Mouse (Mus musculus) kidney, adult 9 months (tissue): Measurements from ENCODE around the gene Gm10972.
"Not testable (repeated sequence)": the region's sequence is repeated elsewhere in the genome, so short reads cannot be mapped to it uniquely, and the experiment has no call there.

Experiments
- DNase-seq: peaks from one replicate; pipeline ENCODE4 v3.0.0; 2022

Gene Gm10972

DNA sequence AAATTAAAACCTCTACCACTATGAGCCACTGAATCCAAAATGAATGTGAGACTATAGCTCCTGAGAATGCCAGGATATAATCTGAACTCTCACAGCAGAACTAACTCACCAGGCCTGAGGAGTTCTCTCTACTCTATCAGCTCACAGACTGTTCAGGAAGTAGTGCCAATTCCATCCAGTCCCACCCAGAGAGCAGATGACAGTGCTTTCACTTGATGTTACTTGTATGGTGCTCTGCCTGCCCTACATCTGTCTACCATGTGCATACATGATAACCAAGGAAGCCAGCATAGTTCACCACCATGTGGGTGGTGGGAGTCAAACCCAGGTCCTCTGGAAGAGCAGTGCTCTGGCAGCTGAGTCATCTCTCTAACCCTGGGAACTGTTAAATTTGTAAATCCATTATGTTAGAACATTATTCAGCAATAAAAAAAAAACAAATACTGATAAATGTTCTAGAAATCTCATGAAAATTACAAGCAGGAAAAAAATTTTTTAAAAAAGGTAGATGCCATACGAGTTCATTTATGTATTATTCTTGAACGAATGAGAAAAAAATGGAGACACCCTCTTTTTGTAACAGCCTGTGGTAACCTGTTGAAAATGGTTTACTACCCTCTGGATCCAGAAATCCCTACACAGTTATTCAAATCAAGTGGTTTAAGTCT, at the start of gene Gm10972:
Gene Gm10972 (plus strand): TSS at position 618 of the 668 bp plus-strand sequence.
- not testable (repeated sequence) for DNase-seq

DNA sequence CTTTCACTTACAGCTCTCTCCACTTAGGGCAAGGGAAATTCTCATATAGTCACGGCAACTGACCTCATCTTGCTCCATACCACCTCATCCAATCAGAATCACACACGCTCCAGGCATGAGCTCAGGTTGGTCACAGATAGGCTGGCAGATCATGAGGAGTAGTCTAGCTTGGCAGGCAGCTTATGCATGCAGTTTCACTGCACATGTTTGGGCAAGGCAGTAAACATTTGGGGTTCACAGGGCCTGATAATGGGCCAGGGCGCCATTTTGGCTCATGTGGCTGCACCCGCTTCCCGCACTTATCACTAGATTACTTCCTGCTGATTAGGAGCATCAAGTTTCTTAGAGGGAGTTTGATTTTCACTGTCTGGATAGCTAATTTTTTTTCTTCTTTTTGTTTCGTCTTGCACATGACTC, 47.0 kb upstream of the Gm10972 start:
- DNase-seq: no peak

DNA sequence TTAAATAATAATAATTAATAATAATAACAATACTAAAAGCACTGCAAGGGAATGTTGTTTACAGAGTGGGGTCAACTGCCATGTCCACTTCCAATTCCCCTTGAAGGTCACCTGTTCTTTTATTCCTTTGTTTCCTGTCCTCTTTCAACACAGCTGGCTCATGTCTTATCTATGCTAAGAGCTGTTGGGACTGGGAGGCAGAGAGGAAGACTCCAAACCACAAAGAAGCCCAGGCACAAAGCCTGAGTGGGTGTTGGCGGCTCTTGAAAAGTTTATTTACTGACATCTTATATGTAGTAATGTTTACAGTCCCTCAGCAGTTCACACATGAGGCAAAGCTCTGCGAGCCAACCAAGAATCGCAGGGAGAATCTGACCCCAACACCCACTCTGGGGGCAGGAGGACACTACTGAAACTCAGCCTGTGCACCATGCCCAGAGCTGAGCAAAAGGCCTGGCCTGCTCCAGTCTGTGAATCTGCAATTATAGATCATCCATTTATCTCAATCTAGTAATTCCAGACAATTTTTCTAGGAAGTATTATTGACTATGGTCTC, 45.6 kb upstream of the Gm10972 start:
- no peak for DNase-seq

DNA sequence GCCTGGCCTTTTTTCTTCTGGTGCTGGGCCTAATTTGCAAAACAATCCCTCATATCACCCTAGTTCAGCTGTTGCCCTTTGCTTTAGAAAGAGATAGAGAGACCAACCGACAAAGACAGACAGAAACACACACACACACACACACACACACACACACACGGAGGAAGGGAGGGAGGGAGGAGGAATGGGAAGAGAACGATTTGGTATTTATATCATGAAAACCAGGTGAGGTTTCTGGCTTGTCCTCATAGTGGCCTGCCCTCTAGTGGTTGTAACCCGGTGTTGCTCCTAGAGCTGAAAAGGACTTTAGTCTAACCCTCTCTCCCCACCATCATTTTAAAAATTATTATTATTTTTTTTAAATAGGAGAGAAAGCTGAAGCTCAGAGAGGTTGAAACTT, 41.0 kb upstream of the Gm10972 start:
- DNase-seq: peak; percentile 73

DNA sequence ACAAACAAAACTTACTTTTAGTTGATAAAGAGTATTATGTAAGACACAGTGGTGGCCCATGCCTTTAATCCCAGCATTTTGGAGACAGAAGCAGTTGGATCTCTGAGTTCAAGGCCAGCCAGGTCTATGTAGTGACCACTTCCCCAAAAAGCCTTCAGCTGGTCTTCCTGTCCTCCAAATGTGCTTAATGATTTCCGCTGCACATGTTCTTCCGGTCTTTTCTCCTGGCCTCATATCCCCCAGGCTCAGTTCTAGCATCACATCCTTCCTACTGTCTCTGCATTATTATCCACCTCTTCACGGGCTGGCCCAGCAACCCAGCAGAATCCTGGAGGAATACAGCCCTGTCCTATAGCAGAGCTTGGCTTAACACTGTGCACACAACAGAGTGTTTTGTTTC, 33.3 kb upstream of the Gm10972 start:
- no peak for DNase-seq

DNA sequence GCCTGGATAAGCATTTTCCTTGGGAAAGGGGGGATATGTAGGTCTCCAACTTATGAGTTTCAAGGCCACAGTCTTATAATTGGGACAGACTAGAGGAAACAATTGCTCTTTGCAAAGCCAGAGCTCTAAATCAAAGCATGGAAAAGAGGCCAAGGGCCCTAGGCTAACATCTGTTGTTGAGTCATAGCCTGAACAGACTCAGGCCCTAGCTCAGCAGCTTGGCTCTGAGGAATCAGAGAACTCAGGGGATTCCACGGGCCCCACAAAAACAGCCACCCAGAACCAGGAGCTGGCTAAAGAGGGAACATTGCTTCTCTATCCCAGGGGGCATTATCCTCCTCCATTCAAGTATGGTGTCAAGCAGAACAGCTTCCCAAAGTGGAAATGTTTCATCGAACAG, 32.3 kb upstream of the Gm10972 start:
- no peak for DNase-seq

DNA sequence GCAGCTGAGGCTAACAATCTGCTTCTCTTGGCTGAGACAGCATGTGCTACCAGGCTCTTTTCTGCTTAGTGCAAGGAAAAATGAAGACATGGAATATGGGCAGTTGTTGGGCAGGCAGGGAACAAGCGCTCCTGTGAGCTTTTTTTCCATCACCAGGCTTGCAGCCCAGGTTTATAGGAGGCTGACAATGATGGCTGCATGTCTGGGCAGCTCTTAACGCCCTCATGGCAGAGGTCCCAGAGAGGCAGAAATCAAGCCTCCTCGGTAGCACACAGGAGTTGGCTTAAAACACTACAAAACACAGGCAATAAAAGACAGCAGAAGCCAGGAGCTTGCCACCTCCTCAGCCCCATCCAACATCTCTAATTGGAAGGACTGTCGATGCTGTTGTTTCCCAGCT, 31.6 kb upstream of the Gm10972 start:
- no peak for DNase-seq

DNA sequence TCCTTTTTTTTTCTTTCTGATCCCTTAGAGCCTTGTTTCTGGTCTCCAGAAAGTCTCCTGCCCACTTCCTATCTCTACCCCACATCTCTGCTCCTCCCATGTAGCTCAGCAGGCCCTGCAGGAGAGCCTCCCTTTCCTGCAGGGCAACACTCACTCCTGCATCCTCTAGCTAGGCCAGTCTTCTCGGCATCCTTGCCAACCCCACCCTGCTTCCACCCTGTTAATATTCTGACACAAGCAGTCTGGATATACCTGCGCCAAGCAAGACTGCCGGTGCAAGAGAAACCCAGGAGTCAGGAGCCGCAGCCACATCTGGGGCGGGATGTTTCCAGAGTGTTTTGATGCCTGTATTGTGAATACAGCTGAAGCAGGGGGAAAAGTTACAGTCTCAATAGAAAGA, 31.1 kb upstream of the Gm10972 start:
- no peak for DNase-seq

DNA sequence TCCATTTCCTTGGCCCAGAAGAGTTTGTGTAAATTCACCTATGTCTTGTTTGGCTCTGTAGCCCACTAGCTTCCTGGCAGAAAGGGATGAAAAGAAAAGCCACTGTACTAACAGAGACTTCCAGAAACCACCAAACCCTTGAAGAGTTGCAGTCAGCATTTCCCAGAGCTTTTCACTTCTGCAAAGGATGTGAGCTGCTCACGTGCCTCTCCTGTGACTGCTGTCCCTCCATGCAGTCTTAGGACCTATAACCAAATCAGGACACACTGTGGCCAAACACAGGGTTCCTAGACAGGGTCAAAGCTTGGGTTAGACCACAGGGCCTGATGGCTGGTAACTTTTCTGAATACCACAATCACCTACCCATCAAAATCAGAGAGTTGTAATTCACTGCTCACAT, 30.6 kb upstream of the Gm10972 start:
- DNase-seq: no peak

DNA sequence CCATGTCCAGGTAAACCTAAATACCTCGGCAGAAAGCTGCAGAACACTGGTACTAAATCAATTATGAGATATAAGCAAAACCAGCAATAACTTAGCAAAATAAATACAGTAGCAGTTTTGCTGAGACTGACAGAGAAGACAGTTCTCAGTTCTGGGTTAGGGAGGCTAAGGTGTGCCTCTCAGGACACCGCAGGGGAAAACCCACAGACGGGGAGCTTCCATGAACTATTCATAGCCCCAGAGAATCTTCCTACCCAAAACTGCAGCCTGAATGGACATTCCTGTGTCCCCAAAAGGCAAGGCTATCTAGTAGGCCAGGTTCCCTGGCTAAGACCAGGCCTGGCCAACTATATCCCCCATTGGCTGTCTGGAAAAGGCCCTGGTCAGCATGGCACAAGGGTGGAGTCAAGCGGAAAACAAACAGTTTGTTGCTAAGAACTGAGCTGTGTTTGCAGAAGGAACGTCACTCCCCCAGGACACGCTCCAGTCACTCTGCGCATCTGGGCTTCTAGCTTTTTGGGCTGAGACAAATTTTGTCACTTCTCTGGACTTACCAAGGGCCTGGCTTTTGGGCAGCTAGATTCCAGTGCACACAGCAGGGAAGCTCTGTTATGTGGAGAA, 29.5 kb upstream of the Gm10972 start:
- no peak for DNase-seq

DNA sequence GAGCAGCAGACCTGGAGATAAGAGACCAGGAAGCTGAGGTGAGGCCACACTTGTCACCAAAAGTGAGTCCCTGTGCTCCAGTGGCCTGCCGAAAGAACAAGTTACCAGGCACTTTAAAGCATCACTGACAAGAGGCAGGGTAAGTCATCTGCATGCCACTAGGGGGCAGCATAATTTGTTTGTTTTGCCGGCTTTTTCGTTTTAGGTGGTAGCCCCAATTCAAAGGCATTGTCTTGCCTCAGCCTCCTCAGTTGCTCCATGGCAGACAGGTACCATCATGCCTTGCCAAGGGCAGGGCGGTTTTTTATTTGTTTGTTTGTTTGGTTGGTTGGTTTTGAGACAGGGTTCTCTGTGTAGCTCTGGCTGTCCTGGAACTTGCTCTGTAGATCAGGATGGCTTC, 26.2 kb upstream of the Gm10972 start:
- peak; percentile 55 for DNase-seq

DNA sequence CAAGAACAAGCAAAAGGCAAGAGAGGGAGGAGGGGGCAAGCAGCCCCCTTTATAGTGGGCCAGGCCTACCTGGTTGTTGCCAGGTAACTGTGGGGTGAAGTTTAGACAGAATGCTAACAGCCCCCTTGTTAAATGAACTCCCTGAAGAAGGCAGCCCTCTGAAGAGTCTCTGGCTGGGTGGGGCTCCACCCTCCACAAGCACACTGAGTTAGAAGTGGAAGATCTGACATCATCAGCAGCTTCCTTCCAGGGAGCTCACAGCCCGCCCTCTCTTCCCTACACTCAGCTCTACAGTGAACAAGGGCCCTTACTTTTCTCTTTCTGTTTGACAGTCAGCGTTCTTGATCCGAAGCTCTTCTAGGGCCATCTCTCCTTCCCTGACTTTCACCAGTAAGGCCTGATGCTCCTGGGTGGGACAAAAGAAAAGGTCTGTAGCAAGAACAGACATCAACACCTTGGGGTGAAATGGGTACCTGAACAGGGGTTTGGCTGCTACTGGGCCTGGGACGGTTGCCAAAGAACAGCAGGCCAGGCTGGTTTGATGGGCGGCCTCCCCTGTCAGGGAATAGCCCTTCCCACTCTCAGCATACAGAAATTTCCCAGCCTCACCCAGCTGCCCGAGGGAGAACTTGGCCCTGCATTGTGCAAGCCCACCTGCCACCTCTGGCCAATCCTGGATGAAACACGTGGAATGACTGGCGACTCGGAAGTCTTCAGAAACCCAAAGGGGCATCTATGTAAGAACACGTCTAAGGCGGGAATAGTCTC, 21.0 kb upstream of the Gm10972 start:
- DNase-seq: no peak

DNA sequence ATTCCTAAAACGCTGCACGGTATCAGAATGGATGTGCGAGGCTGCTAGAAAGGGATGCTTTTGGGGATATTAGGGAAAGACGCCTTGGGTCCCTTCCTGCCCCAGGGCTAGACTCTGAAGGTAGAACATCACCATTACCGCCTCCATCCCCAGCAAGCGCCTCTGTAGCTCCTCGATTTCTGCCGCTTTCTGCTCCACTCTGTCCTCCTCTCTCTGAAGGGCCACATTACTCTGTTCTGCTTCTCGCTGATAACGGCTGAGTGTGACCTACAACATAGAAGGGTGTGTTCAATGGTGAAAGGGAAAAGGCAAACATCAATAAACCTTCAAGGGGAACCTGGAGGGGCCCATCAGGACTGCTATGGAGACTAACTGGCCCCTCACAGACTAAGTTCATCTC, 20.4 kb upstream of the Gm10972 start:
- no peak for DNase-seq

DNA sequence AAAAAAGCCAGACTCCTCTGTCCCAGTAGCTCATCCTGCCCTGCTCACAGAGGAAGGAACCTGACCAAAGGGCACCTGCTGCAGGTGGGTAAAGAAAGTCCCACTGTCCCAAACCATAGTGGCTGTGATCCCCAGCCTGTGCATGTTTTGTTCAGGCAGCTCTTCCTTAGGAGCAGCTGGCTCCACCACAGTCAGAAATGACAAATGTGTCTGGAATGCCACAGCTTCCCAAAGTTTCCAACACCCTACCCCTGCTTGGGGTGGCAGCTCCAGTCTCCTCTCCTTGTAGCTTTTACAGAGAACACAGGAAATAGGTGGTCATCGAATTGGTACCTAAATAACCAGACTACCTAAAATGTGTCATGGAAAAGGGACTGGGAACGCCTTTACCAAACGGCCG, 18.6 kb upstream of the Gm10972 start:
- DNase-seq: no peak

DNA sequence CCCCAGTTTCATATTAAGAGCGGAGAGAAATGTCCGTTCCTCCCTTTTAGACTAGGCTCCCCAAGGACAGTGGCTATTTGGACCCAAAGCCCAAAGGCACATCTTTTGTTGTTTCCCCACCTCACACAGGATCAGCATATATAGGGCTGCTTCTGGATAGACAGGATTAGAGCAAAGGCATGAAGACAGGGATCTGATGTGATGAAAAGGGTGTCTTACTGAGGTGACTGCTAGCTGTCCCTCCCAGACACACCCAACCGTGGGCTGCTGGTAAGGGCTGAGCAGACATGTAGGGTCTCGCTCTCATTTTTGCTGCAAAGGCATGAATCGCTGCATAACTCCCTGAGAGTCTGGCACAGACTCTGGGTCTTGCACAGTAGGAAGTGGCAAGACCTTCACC, 14.2 kb upstream of the Gm10972 start:
- no peak for DNase-seq

DNA sequence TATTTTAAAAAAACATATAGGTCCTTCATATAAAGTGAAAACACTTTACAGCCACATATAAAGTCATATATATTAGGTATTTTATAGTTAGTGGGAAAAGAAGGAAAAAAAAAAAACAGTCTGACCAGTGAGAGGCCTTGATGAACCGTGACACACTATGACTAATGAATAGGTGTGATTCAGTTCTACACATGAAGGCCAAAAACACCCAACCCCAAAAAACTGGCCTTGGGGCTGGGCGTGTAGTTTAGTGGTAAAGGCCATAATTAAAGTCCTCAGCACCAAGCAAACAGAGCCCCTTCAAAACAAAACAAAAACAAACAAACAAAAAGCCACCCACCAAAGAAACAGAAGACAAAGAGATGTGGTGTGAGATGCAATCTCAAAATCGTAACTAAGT, 13.0 kb upstream of the Gm10972 start:
- no peak for DNase-seq

DNA sequence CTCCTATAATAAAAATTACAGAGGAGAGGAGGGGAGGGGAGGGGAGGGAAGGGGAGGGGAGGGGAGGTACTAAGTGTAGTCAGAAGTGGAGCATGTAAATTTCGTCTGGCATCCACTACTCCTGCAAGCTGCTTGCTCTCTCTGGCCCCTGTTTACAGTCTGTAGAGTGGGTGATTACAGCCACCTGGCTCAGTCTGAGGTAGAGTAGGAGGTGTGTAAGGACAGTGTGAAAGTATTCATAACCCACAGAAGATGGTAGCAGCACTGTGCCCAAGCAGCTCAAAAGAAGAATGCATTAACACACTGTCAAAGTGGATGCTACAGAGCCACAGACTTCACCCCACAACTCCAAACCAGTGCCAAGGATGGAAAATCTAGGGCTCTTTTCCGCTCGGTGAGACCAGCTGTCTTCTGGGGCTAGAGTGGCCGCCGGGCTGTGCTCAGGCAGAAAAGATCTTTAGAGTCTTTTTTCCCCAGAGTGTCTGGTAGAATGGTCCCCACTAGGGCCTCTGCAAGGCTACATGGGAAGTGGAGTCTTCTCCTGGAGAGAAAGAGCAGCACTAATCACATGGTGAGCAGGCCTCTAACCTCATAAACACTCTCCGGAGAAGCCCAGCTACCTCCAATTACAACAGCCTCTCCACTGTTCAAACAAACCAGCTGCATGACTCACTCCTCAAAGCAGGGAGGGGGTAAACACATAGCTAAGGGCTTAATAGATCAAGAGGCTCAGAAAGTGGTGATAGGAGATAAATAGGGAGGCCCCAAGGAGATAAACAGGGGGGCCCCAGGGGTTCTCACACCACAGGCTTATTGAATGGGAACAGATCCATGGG, 6.1 kb downstream of the Gm10972 start:
- DNase-seq: no peak

DNA sequence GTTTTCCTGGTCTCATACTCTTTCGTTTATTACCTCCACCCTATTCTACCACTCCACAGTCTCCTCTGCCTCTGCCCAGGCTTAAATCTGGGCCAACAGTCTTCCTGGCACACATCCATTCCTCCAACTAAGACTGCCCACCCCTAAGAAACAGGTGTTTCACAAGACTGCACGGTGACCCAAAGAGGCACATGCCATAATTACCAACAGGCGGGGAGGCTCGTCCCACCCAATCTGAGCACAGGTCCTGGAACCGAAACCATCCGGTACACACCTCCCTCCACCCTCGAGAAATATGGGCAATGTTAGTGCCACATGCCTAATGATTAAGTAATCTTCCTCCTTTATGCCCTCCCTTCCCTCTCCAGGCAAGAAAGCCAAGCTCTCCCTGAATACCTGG, 7.5 kb downstream of the Gm10972 start:
- DNase-seq: peak; percentile 41

DNA sequence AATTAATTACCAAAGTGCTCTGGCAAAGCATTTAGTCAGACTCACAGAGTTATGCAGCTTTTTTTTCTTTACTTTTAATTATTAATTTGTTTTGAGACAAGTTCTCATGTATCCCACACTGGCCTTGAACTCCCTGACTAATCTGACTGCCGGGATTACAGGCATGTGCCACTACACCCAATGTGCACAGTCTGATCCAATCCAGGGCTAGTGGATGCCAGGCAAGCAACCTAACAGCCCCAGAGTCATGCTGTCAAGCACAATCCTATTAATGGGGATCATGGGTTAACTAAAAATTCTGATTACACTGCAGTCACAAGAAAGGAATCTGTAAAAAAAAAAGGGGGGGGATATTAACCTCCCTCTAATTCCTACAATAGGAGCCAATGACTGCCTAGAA, 11.1 kb downstream of the Gm10972 start:
- DNase-seq: peak; percentile 60

DNA sequence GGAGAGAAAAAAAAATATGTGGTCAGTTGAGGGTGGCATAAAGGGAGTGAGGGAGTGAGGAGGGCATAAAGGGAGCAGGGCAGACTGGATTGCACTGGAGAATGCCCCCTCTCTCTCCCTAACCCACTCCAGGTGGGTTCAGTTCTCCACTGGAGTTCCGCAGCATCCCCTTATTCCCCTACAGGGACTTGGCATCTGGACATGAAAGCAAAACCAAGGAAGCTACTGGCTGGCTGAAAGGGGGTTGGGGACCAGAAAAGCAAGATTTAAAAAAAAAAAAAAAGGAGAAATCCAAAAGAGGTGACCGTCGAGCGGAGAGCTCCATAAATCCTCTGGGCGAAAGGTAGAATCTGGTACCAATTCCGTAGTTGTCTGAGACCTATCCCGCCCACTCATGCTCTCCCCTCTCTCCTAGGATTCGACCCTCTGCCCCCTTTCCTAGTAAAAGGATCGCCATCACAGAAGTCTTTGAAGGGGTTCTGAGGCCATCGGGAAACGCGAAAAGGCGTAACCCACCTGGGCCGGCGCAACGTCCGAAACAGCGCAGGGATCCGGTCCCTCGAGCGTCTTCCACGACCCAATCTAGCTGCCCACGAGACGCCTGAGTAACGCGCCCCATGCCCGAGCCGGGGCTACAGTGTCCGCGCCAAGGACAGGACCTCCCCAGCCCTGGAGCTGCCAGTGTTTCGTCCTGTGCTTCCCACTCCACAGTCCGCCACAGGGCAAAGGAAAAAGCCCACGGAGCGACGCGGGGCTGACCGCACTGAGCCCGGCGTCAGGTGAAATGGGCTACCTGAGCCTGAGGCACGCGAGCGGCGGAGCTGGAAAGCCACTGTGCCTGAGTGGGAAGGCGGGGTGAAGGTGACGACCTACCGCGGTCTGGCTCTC, 15.2 kb downstream of the Gm10972 start:
- not testable (repeated sequence) for DNase-seq

DNA sequence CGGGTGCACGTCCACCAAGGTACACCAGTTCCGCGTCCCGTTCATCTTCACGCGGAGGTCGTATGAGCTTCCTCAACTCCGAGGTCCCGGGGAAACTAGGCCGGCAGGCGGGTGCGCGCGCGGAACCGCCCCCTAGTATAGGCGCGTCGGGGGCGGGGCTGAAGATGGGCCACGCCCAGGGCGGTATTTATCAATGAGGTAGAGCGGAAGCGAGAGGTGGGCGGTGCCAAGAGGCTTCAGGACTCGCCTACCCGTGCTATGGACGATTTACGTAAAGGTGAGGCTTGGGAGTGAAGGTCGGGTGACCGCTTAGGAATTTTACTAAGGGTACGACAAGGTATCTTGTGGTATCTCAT, 15.8 kb downstream of the Gm10972 start, which contains the start of gene Tuft1:
Gene Tuft1 (minus strand): TSS at position 133 of the 356 bp plus-strand sequence.
- DNase-seq: peak; percentile 87
